Mouse (Mus musculus) ES-Bruce4 (cell line): ENCODE data around the gene Csde1.

ENCODE experiments used
- CTCF ChIP-seq: IDR thresholded peaks from one replicate; pipeline ENCODE4 v1.8.1; 2011; ENCODE audit warnings: low read depth, low read length
- EP300 ChIP-seq: IDR thresholded peaks from 2 replicates; pipeline ENCODE4 v1.6.1; 2011; ENCODE audit warnings: low read depth, low read length; ENCODE audit not compliant: insufficient read depth

DNA sequence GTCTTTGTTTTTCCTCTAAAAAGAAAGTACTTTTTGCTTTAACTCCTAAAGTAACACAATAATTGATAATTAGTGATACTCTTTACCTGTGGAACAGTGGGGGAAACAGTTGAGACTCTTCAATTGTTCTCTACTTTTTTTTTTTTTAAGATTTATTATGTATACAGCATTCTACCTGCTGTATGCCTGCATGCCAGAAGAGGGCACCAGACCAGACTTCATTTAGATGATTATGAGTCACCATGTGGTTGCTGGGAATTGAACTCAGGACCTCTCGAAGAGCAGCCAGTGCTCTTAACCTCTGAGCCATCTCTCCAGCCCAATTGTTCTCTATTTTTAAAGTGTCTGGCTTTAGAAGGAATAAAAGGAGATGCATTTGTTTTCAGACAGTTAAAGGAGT is 5.9 kb downstream of the Csde1 start:
- no peak for TF ChIP-seq EP300
- no peak for TF ChIP-seq CTCF
